ENCODE assay signal across 21 mouse cellular contexts in the genomic region with DNA sequence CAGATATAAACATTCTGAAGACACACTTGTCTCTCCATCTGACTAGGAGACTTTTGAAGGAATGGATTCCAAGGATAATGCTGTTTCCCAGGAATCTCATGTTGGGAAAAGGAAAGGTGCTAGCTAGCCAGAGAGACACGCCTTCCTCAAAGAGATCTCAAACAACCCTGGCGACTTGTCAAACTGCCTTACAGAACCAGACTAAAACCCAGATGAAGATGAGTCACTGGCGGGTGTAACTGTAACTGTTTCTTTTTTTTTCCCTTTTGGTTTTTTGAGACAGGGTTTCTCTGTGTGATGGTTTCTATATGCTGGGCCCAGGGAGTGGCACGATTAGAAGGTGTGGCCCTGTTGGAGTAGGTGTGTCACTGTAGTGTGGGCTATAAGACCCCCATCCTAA. TPM values are rescaled to one million over a fixed set of nuclear protein-coding genes. Genes with fewer than 3 reads are reported as not detected.
DNase-seq lines count a peak whose midpoint lies in the region; ATAC-seq and TF ChIP-seq lines count a peak whose summit lies in the region.
"Had no signal": no experiment of that assay in that cellular context is flagged by ENCODE, and none has a peak within 500 bp of the region (broad histone marks: within the 10 kb centered on the region; RNA-seq: fewer than 3 reads in every experiment).

No protein-coding gene starts in this region.

- no peaks in the 10 kb centered on the region for H3K36me3 ChIP-seq in stomach, postnatal 0 days (ENCODE audit: control insufficient read depth, insufficient read depth, low read length)
- no peaks in the 10 kb centered on the region for H3K36me3 ChIP-seq in forebrain, embryonic 12.5 days (replicated peaks)
- H3K36me3 ChIP-seq: G1E; hindbrain, embryonic 15.5 days; midbrain, embryonic 15.5 days had no signal

- no peak overlapping the region for H3K4me2 ChIP-seq in stomach, postnatal 0 days (replicated peaks; ENCODE audit: low read depth)
- no peak overlapping the region for H3K4me2 ChIP-seq in forebrain, embryonic 12.5 days
- H3K4me2 ChIP-seq: hindbrain, embryonic 15.5 days; midbrain, embryonic 15.5 days had no signal

- H3K27ac ChIP-seq in stomach, postnatal 0 days (replicated peaks) = peak overlapping the region; percentile 35; the same call in 1 of the 2 replicates
- H3K27ac ChIP-seq in forebrain, embryonic 12.5 days = no peak overlapping the region
- H3K27ac ChIP-seq: hindbrain, embryonic 15.5 days; liver, embryonic 14.5 days; midbrain, embryonic 15.5 days had no signal

- no peak overlapping the region for H3K9ac ChIP-seq in stomach, postnatal 0 days (ENCODE audit: low read length)
- H3K9ac ChIP-seq in forebrain, embryonic 12.5 days = no peak overlapping the region
- H3K9ac ChIP-seq: hindbrain, embryonic 15.5 days; liver, embryonic 14.5 days; midbrain, embryonic 15.5 days had no signal

- ATAC-seq in frontal cortex, adult (ENCODE audit: low TSS enrichment) = peak; percentile 81; the same call in 1 of the 2 replicates
- no peak for ATAC-seq in stomach, postnatal 0 days (ENCODE audit: low FRiP score, low TSS enrichment)
- no peak for ATAC-seq in forebrain, embryonic 12.5 days (ENCODE audit: low FRiP score)
- ATAC-seq: midbrain, embryonic 15.5 days had no signal

- no peaks in the 10 kb centered on the region for H3K9me3 ChIP-seq in stomach, postnatal 0 days (ENCODE audit: control insufficient read depth, low read length)
- H3K9me3 ChIP-seq in forebrain, embryonic 12.5 days = no peaks in the 10 kb centered on the region
- H3K9me3 ChIP-seq: G1E; hindbrain, embryonic 15.5 days; midbrain, embryonic 15.5 days had no signal

- no peak for DNase-seq in frontal cortex, postnatal 14 days (ENCODE audit: low spot score in 2 of 2)
- DNase-seq in right cerebral cortex, adult 2 months (ENCODE audit: low spot score in 2 of 2) = peak; percentile 47 to 52
- DNase-seq in right cerebral cortex, postnatal 4 days = no peak
- peak; percentile 79 for DNase-seq in brain, adult 2 months (ENCODE audit: low read depth, low spot score)
- DNase-seq in stomach, postnatal 0 days (ENCODE audit: low spot score) = no peak
- DNase-seq in thymus, postnatal 10 days (ENCODE audit: low spot score in 2 of 2) = no peak
- DNase-seq: adrenal gland, adult 8-10 months; cerebellum, adult 8-10 months; gastrocnemius, postnatal 36 days; heart, postnatal 10 days; kidney, adult 8-10 months; kidney, postnatal 4 days; layer of hippocampus, postnatal 36 days; thymus, postnatal 4 days had no signal

- H3K4me3 ChIP-seq in stomach, postnatal 0 days (ENCODE audit: low read depth, low read length) = no peak overlapping the region
- no peak overlapping the region for H3K4me3 ChIP-seq in forebrain, embryonic 12.5 days (replicated peaks)
- H3K4me3 ChIP-seq: hindbrain, embryonic 15.5 days; megakaryocyte, embryonic 14.5 days; midbrain, embryonic 15.5 days had no signal

- TF ChIP-seq EP300 in stomach, postnatal 0 days (optimal IDR thresholded peaks at IDR 0.05) = no peak

- H3K27me3 ChIP-seq in stomach, postnatal 0 days (ENCODE audit: control insufficient read depth, insufficient read depth, low read length) = no peaks in the 10 kb centered on the region
- no peaks in the 10 kb centered on the region; the same call in 1 of the 2 replicates for H3K27me3 ChIP-seq in forebrain, embryonic 12.5 days
- H3K27me3 ChIP-seq: hindbrain, embryonic 15.5 days; midbrain, embryonic 15.5 days had no signal

- H3K4me1 ChIP-seq in stomach, postnatal 0 days (replicated peaks; ENCODE audit: control insufficient read depth, insufficient read depth) = 0 out of 2 replicates have a peak, but pooled peaks cover 2% of the 10 kb centered on the region
- no peaks in the 10 kb centered on the region for H3K4me1 ChIP-seq in forebrain, embryonic 12.5 days
- H3K4me1 ChIP-seq: hindbrain, embryonic 15.5 days; midbrain, embryonic 15.5 days had no signal

- 43% methylated on average over 4 of the region's 4 CpGs for WGBS in stomach, postnatal 0 days
- WGBS in forebrain, embryonic 12.5 days = 80% methylated on average over 4 of the region's 4 CpGs

- TF ChIP-seq CTCF in stomach, postnatal 0 days (IDR thresholded peaks at IDR 0.05; ENCODE audit: low read depth) = no peak

RNA-seq across cellular contexts. Expression of a gene that starts 15.2 kb away (rescaled TPM):
- polyA plus RNA-seq in stomach, postnatal 0 days (2015; fragmentation: Nextera tagmentation; extraction: Ambion mirVana) = 52.8 and 58.0 TPM in 2 replicates
- 30.8 and 31.6 TPM in 2 replicates for polyA plus RNA-seq in forebrain, embryonic 12.5 days (2016; fragmentation: Nextera tagmentation; extraction: Ambion mirVana)

RNA-seq across cellular contexts. Expression of a gene that starts 19.8 kb away (rescaled TPM):
- polyA plus RNA-seq in stomach, postnatal 0 days (2015; fragmentation: Nextera tagmentation; extraction: Ambion mirVana) = 0.63 and 0.76 TPM in 2 replicates
- polyA plus RNA-seq in forebrain, embryonic 12.5 days (2016; fragmentation: Nextera tagmentation; extraction: Ambion mirVana) = 3.7 and 4.5 TPM in 2 replicates

Comparison
In these comparisons a context has a peak if more than half of its experiments do, and no peak if none do; other contexts are left out.
1. DNase-seq: peak in right cerebral cortex, adult 2 months (2 of 2) and brain, adult 2 months (single experiment); none in frontal cortex, postnatal 14 days (0 of 2), right cerebral cortex, postnatal 4 days (single experiment), stomach, postnatal 0 days (single experiment) and thymus, postnatal 10 days (0 of 2).